Mouse (Mus musculus) olfactory bulb, adult 2 months (tissue): Measurements from ENCODE around the gene Hist1h3i.

Source experiments
- CTCF ChIP-seq: fragments of 200-500 bp; IDR thresholded peaks from 2 replicates; pipeline ENCODE4 v1.5.1; 2012; ENCODE audit warnings: low read depth, mild to moderate bottlenecking, low read length, moderate library complexity; ENCODE audit not compliant: insufficient read depth
- POLR2A ChIP-seq: fragments of 200-500 bp; IDR thresholded peaks from 2 replicates; pipeline ENCODE4 v1.6.1; 2012; ENCODE audit warnings: mild to moderate bottlenecking, low read depth, low read length, moderate library complexity; ENCODE audit not compliant: insufficient read depth

DNA sequence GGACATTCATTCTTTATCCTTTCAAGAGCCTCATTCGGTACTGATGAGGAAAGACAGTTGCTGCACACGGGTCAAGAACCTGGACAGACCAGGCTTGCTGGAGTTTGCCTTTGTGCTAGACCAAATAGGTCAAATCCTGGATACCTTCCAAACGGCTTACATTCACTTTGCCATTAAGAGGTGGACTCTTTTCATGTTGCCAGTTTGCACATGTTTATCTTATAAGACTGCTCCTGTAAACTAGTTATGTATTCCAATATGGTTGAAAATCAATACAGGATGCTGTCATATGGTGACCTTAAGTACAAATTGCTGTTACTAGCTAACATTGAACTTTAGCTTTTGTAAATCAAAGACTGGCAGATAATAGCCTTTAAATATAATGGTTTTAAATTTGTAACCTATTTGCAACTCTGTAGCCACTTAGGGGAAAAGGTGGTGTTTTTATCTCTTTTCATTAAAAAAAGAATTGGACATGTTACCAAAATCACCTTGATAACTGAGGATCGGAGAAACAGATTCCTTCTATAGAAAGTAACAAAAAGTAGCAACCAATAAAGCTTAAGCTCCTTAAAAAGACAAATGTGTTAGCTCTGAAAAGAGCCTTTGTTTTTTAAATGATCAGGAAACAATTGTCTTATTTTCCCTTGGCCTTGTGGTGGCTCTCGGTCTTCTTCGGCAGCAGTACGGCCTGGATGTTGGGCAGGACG lies 3.2 kb upstream of the Hist1h3i start:
- TF ChIP-seq POLR2A (no peak), CTCF (no peak)
